Mouse (Mus musculus) stomach, embryonic 15.5 days (tissue): Measurements from ENCODE around the gene Paf1. TPM values are rescaled to one million over a fixed set of nuclear protein-coding genes. Genes with fewer than 3 reads are reported as not detected.

Source experiments
- ATAC-seq: fragments of 200-750 bp; cut with Nextera tagmentation; 2 replicates; pipeline ENCODE4 v1.8.0; 2017; ENCODE audit warnings: low read depth, moderate number of reproducible peaks, moderate TSS enrichment; ENCODE audit not compliant: insufficient read depth, low FRiP score
- H3K27ac ChIP-seq: fragments of 300-500 bp; sonication (generic); 2 replicates; pipeline ENCODE4 v1.5.1; 2015; ENCODE audit warnings: mild to moderate bottlenecking, inconsistent platforms
- H3K27me3 ChIP-seq: fragments of 300-500 bp; sonication (generic); replicated peaks from 2 replicates; pipeline ENCODE4 v1.6.1; 2015; ENCODE audit warnings: inconsistent platforms
- H3K36me3 ChIP-seq: fragments of 300-500 bp; sonication (generic); 2 replicates; pipeline ENCODE4 v1.6.1; 2015; ENCODE audit warnings: inconsistent platforms
- H3K4me1 ChIP-seq: fragments of 300-500 bp; sonication (generic); 2 replicates; pipeline ENCODE4 v1.6.1; 2015; ENCODE audit warnings: inconsistent platforms
- H3K4me2 ChIP-seq: fragments of 300-500 bp; sonication (generic); 2 replicates; pipeline ENCODE4 v1.6.1; 2015; ENCODE audit warnings: mild to moderate bottlenecking, inconsistent platforms
- H3K4me3 ChIP-seq: fragments of 300-500 bp; sonication (generic); replicated peaks from 2 replicates; pipeline ENCODE4 v1.5.1; 2015; ENCODE audit warnings: inconsistent platforms
- H3K9ac ChIP-seq: fragments of 300-500 bp; sonication (generic); 2 replicates; pipeline ENCODE4 v1.6.1; 2015; ENCODE audit warnings: inconsistent platforms
- H3K9me3 ChIP-seq: fragments of 300-500 bp; sonication (generic); 2 replicates; pipeline ENCODE4 v1.6.1; 2016; ENCODE audit warnings: inconsistent platforms
- WGBS: fragments of 180-500 bp; shearing (Covaris S2); methylation state at CpG from one replicate; pipeline ENCODE4 v1.1.7; 2015; 5-methylcytosine and 5-hydroxymethylcytosine counted together
- polyA plus RNA-seq: library from polyadenylated mRNA; unstranded; fragments of >200 nt; fragmentation: Nextera tagmentation; extraction: Ambion mirVana; gene quantifications from 2 replicates; pipeline ENCODE4 v1.2.1, GENCODE M21; 2015

Gene Paf1
- polyA plus RNA-seq, 1 experiment from 2014 or later: 76.5 TPM

GRCm38 (mm10) chr7:28372251-28373108 lies 20.3 kb upstream of the Paf1 start, which contains the start of gene Plekhg2:
Plekhg2 (minus strand) TSS chr7:28372599.
- Histone ChIP-seq H3K9ac (peak within 1 kb of the TSS; percentile 58), H3K27ac (peak within 1 kb of the TSS; percentile 95), H3K4me2 (peak within 1 kb of the TSS; percentile 69), H3K4me1 (peaks cover 33% of the 10 kb centered on the region), H3K9me3 (no peaks in the 10 kb centered on the region), H3K4me3 (peak within 1 kb of the TSS; percentile 63), H3K36me3 (peaks cover 11% of the 10 kb centered on the region), H3K27me3 (no peaks in the 10 kb centered on the region)
- ATAC-seq: peak; percentile 89
- under 1% methylated on average over 66 of the region's 66 CpGs for WGBS

DNA sequence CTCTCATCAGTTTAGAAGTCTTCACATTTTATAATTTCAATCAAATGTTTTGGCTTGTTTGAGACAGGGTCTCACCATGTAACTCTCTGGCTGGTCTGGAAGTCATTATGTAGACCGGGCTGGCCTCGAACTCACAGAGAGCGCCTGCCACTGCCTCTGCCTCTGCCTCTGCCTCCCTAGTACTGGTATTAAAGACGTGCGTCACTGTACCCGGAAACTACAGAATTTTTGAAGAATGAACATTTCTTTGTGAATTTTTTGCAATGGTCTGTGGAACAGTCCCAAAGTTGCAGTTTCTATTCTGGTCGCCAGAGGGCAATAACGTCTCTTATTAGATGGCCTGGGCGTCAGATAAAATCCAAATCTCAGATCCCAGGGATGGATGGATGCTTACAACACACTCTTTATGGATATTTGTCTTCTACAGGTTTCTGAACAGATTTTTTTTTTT lies 19.6 kb upstream of the Paf1 start:
- peaks cover 9% of the 10 kb centered on the region for H3K36me3 ChIP-seq
- no peaks in the 10 kb centered on the region for H3K27me3 ChIP-seq
- peak overlapping the region; percentile 95 for H3K27ac ChIP-seq
- H3K9ac ChIP-seq: no peak overlapping the region; the same call in 1 of the 2 replicates
- H3K4me3 ChIP-seq: peak overlapping the region; percentile 63
- WGBS: under 1% methylated on average over 9 of the region's 9 CpGs
- peak; percentile 0; the same call in 1 of the 2 replicates for ATAC-seq
- peak overlapping the region; percentile 69 for H3K4me2 ChIP-seq
- peaks cover 40% of the 10 kb centered on the region for H3K4me1 ChIP-seq
- no peaks in the 10 kb centered on the region for H3K9me3 ChIP-seq

DNA sequence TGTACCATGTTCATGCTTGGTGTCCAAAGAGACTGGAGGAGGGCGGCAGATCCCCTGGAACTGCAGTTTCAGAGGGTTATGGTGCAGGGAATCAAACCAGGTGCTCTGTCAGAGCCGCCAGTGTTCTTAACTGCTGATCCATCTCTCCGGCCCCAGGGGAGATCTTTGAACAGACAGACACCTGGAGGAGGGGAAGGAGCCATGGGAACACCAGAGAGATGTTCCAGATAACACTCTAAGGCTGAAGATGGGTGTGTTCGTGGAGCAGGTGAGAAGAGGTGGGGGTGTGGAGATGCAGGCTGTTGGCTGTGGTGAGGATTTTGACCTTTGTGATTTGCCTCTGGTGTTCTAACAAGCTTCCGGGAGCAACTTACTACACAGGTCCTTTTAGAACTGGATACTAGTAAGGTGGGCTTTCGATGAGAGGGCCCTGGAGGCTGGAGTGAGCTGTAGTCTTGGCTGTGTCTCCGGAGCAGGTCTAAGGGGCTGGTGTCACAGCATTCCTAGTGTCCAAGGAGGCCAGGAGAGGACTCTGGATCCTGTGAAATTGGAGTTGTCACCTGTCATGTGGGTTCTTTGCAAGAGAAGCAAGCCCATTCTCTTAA lies 18.8 kb upstream of the Paf1 start:
- peak overlapping the region; percentile 100 for H3K27ac ChIP-seq
- no peak overlapping the region for H3K4me2 ChIP-seq
- H3K4me3 ChIP-seq: no peak overlapping the region
- WGBS: 75% methylated on average over 7 of the region's 7 CpGs
- ATAC-seq: no peak
- no peaks in the 10 kb centered on the region for H3K9me3 ChIP-seq
- H3K4me1 ChIP-seq: peaks cover 41% of the 10 kb centered on the region
- no peak overlapping the region for H3K9ac ChIP-seq
- H3K27me3 ChIP-seq: no peaks in the 10 kb centered on the region
- peaks cover 8% of the 10 kb centered on the region for H3K36me3 ChIP-seq

DNA sequence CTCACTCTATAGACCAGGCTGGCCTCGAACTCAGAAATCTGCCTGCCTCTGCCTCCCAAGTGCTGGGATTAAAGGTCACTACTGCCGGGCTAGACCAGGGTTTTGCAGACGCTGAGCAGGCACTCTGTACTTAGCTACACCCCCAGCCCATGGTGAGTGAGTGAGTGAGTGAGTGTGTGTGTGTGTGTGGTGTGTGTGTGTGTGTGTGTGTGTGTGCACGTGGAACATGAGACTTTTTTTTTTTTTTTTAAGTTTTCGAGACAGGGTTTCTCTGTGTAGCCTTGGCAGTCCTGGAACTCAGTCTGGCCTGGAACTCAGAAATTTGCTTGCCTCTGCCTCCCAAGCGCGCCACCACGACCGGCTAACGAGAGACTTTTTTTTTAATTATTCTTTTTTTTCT lies 18.1 kb upstream of the Paf1 start:
- H3K9me3 ChIP-seq: no peaks in the 10 kb centered on the region
- H3K9ac ChIP-seq: no peak overlapping the region
- H3K27me3 ChIP-seq: no peaks in the 10 kb centered on the region
- peak overlapping the region; percentile 32; the same call in 1 of the 2 replicates for H3K4me3 ChIP-seq
- peak overlapping the region; percentile 82 for H3K4me2 ChIP-seq
- H3K27ac ChIP-seq: peak overlapping the region; percentile 100
- H3K4me1 ChIP-seq: peaks cover 45% of the 10 kb centered on the region
- WGBS: 65% methylated on average over 10 of the region's 10 CpGs
- no peak for ATAC-seq
- H3K36me3 ChIP-seq: peaks cover 8% of the 10 kb centered on the region

DNA sequence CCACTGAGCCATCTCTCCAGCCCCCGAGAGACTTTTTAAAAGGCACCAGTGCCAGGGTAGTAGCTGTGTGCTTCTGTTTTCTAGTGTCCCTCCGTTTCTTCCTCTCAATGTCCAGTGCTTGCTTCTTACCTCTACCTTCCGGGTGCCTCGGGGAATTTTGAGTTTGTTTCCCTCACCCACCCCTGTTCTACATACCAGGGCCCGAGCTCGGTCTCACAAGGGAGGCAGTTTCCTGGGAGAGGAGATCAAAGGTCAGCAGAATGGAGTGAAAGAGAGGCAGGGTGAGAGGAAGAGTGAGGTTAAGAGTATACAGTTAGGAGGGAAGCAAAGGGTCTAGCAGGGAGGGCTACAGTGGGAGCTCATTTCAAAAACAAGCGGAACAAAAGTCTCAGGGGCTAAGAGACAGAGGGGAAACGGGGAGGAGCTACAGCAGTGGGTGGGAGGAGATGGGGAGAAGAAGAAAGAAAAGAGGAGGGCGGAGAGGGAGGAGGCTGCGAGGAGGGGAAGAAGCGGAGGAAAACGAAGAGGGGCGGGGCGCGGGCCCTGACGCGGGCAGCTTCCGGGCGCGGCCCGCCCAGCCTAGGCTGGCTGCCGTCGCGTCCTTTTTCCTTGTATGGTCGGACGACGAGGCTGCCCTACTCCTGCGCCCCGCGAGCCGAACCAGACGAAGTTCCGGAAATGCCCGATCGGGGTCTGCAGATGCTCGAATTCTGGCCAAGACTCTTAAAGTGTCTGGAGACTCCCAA lies 17.4 kb upstream of the Paf1 start:
- Histone ChIP-seq H3K27me3 (no peaks in the 10 kb centered on the region), H3K4me3 (peak overlapping the region; percentile 32), H3K4me2 (peak overlapping the region; percentile 82), H3K27ac (peak overlapping the region; percentile 100), H3K9me3 (no peaks in the 10 kb centered on the region), H3K36me3 (peaks cover 8% of the 10 kb centered on the region; the same call in 1 of the 2 replicates), H3K9ac (peak overlapping the region; percentile 50; the same call in 1 of the 2 replicates), H3K4me1 (peaks cover 40% of the 10 kb centered on the region)
- ATAC-seq: peak; percentile 45
- WGBS: under 1% methylated on average over 34 of the region's 36 CpGs

- peak overlapping the region; percentile 82 for H3K4me2 ChIP-seq
- ATAC-seq: peak; percentile 10; the same call in 1 of the 2 replicates
- H3K9me3 ChIP-seq: no peaks in the 10 kb centered on the region
- 2% methylated on average over 30 of the region's 30 CpGs for WGBS
- H3K27me3 ChIP-seq: no peaks in the 10 kb centered on the region
- H3K4me1 ChIP-seq: peaks cover 40% of the 10 kb centered on the region
- peak overlapping the region; percentile 32 for H3K4me3 ChIP-seq
- peak overlapping the region; percentile 100 for H3K27ac ChIP-seq
- H3K9ac ChIP-seq: peak overlapping the region; percentile 50; the same call in 1 of the 2 replicates
- H3K36me3 ChIP-seq: peaks cover 8% of the 10 kb centered on the region; the same call in 1 of the 2 replicates
Measured at GRCm38 (mm10) chr7:28376011-28376771, 16.6 kb upstream of the Paf1 start.

DNA sequence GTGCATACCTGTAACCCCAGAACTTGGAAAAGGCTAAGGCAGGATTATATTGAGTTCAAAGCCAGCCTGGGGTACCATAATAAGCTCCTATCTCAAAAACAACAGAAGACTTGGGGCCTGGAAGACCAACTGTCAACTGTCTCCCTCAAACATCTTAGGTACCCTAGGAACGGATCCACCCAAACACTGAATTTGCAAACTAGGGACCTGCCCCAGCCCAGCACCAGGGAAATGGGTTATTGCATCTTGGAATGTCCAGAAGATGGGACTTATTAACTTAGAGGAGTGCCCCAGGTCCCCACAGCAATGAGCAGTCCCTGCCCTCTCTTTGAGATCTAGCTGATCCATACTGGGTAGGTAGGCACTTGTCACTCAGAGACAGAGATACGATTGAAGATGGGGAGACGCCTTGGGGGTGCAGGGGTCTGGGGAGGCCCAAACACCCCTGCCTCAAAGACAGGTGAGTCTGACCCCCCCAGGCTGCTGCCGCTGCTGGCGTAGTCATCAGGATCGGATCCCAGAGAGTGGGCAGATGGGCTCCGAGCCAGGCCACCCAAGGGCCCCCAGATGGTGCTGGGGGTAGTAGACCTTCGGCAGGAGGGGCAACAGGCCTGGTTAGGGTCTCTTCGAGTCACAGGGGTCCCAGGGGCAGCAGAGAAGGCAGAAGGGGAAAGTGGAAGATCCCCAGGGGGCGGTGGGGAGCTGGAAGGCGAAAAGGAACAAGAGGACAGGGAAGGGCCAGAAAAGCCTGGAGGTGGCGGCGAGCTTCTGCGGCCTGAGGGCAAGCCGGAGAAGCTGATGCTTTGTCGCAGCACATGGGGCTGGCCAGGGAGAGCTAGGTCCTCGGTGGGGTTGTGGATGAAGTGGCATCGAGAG lies 15.3 kb upstream of the Paf1 start:
- 59% methylated on average over 18 of the region's 18 CpGs for WGBS
- peaks cover 49% of the 10 kb centered on the region for H3K4me1 ChIP-seq
- peak overlapping the region; percentile 89 for H3K9ac ChIP-seq
- H3K4me3 ChIP-seq: peak overlapping the region; percentile 74
- peaks cover 8% of the 10 kb centered on the region; the same call in 1 of the 2 replicates for H3K36me3 ChIP-seq
- no peak for ATAC-seq
- H3K9me3 ChIP-seq: no peaks in the 10 kb centered on the region
- peak overlapping the region; percentile 100 for H3K27ac ChIP-seq
- H3K27me3 ChIP-seq: no peaks in the 10 kb centered on the region
- H3K4me2 ChIP-seq: peak overlapping the region; percentile 82

GRCm38 (mm10) chr7:28378066-28378690 lies 14.6 kb upstream of the Paf1 start:
- peaks cover 8% of the 10 kb centered on the region; the same call in 1 of the 2 replicates for H3K36me3 ChIP-seq
- peak overlapping the region; percentile 89 for H3K9ac ChIP-seq
- H3K4me3 ChIP-seq: peak overlapping the region; percentile 74
- peak overlapping the region; percentile 100 for H3K27ac ChIP-seq
- H3K4me1 ChIP-seq: peaks cover 57% of the 10 kb centered on the region
- ATAC-seq: no peak
- peak overlapping the region; percentile 82 for H3K4me2 ChIP-seq
- H3K9me3 ChIP-seq: no peaks in the 10 kb centered on the region
- H3K27me3 ChIP-seq: no peaks in the 10 kb centered on the region
- 25% methylated on average over 32 of the region's 32 CpGs for WGBS

DNA sequence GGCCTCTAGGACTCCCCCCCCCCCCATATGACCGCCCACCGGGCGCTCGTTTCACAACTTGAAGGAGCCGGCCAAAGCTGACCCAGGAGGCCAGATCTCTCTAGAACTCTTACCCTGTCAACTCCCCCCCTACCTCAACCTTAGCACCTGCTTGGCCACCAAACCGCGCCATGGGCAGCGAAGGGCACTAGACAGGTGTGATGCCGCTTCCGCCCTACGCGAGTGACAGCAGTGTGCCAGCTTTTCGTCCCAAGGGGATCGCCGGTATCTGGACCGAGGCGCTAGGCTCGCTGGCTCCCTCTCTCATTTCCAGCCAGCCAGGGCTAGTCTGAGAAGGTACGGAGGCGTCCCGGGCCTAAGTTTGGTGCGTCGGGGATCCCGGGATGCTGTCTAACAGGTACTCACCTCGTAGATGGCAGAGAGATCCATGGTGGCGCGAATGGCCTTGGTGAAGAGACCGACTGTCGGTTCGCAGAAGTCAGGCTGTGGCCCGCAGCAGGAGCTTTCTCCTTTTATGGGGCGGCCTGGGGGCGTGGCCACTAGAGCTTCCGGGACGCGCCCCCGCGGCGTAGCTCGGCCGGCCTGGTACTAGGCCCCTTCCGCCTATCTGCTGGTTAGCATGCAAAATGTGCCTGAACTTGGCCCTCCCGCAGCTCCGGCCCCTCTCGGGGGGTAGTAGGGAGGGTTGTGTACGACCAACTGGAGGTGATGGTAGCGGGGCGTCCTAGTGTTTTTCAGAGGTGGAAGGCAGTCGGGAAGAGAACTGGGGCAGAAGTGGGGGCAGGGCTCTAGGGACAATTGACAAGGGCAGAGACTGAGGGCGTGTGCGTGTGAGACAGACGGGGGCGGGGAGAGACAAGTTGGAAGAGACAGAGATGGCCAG lies 13.7 kb upstream of the Paf1 start:
- H3K27me3 ChIP-seq: no peaks in the 10 kb centered on the region
- H3K4me3 ChIP-seq: peak overlapping the region; percentile 74
- no peaks in the 10 kb centered on the region for H3K9me3 ChIP-seq
- ATAC-seq: peak; percentile 28; the same call in 1 of the 2 replicates
- peak overlapping the region; percentile 89 for H3K9ac ChIP-seq
- peaks cover 55% of the 10 kb centered on the region for H3K4me1 ChIP-seq
- WGBS: under 1% methylated on average over 53 of the region's 53 CpGs
- peaks cover 8% of the 10 kb centered on the region; the same call in 1 of the 2 replicates for H3K36me3 ChIP-seq
- peak overlapping the region; percentile 100 for H3K27ac ChIP-seq
- H3K4me2 ChIP-seq: peak overlapping the region; percentile 82
